Mouse (Mus musculus) adrenal gland, adult 2 months (tissue): ENCODE measurements around the gene Ccl22. TPM values are rescaled to one million over a fixed set of nuclear protein-coding genes. Genes with fewer than 3 reads are reported as not detected.

Source experiments
- DNase-seq: peaks from one replicate; pipeline ENCODE4 v3.0.0; 2021
- polyA plus RNA-seq: library from polyadenylated mRNA; depleted of rRNA; stranded (reverse); fragments of >200 nt; gene quantifications from 2 replicates; pipeline ENCODE4 v1.2.3, GENCODE M21; 2012
- total RNA-seq, 2 experiments: library from RNA; stranded (reverse); gene quantifications; 2 replicates each; pipeline ENCODE4 v1.2.3; 2021

The Ccl22 gene
- total and polyA plus RNA-seq, 3 experiments = 0.55 TPM; not detected in 2

DNA sequence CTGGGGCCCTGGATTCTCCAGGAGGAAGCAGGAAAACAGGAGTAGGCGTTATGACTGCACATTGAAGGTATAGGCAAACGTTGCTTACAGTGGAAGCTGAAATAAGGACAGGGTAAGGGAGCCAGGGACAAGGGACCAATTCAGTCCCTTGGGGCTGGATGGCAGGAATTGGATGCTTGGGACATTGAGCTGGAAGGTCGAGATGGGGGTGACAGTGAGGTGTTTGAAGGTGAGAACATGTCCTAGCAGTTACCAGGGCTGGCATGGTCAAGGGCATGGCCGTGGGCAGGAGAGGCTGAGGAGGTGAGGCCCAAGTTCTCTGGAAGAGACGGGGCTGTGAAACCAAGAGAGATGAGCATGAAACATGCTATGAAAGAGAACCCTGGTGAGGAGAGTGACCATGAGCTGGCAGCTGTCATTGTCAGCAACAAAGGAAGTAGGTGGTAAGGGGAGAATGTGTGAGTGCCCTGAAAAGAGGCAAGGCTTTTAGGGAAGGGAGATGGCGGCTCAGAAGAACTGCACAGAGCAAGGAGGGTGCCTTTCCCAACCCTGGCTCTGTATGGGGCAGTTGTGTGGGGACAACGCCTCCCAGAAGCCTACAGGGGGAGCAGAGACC is 10.5 kb upstream of the Ccl22 start:
- no peak for DNase-seq

DNA sequence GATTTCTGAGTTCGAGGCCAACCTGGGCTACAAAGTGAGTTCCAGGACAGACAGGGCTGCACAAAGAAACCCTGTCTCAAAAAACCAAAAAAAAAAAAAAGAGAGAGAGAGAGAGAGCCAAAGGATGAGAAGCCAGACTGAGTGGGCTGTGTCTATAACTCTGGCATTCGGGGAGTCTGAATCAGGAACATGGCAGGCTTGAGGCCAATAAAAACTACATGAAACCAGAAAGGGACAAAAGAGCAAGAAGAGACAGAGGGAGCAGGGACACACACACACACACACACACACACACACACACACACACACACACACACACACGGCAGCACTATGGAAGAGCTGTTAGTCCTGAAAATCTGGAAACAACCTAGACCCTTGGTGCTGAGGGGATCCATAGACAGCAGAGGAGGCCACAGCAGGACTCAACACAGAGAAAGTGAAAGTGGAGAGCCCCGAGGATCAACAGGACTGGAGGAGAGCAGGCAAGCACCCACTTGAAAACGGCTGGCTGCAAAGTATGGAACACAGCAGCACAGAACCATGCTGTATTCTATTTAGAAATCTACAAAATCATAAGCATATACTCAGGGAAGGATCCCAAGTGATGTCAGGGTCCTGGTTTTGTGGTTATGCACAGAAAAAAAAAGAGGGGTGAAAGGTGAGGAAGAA is 9.8 kb upstream of the Ccl22 start:
- peak; percentile 45 for DNase-seq

DNA sequence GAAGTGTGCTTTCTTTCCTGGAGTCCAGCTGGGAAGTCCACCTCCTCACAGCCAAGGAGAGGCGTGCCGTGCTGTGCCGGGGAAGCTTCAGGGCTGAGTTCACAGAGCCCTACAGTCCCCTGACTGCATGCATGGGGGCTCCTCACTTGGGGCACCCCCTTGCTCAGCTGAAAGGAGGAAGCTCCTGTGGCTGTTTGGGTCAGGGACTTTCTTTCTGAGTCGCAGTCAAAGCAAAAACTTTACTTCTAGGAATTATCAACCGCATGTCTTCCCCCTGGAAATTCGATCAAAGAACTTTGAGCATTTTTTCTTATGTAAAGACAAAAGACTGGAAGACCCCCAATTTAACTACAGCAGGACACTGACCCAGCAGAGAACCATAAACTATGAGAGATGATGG is 5.6 kb upstream of the Ccl22 start:
- peak; percentile 36 for DNase-seq

DNA sequence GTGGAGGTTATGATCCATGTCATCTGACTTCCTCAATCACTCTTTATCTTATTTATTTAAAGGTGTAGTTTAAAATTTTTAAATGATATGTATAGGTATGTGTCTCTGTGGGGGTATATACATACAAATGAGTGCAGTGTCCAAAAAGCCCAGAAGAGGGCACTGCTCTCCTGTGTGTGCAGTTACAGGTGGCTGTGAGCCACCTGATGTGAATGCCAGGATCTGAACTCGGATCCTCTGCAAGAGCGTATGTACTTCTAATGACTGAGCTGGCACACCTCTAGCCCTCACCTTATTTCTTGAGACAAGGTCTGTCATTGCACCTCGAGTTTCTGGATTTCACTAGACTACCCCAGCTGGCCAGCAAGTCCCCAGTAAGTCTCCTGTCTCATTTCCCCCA is 4.8 kb upstream of the Ccl22 start:
- no peak for DNase-seq

DNA sequence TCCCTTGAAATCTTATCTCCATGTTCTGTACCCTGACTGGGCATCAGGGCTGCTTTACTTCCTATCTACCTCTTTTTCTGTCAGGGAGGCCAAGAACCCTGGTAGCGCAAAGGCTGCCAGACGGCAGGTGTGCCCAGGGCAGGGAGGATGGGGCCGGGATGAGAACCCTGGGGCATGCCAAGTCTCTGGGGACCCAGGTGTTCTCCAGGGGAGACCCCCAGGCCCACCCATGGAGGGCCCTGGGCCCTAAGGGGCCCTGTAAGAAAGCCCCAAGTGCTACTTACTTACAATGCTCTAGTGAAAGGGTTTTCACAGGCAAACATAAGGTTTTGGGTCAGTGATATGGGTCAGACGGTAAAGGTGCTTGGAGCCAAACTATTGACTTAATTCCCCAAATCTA is 3.7 kb upstream of the Ccl22 start:
- no peak for DNase-seq

DNA sequence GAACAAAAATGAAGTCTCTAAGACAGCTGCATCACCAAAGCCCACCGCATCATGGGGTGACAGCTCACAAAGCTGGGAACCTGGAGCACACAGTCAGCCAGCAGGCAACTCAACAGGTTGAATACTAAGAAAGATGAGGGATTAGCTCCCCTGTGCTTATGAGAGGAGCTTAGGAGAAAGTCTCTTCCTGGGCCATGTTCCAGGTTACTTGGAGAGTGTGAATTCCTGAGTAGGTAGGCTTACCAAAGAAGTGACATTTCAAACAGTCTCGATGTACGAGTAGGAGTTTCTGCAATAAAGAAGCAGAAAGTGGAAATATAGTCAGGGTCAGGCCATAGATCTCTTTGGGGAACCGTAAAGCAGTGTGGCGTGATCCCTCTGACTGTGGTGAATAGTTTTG is 906 bp upstream of the Ccl22 start:
- no peak for DNase-seq

DNA sequence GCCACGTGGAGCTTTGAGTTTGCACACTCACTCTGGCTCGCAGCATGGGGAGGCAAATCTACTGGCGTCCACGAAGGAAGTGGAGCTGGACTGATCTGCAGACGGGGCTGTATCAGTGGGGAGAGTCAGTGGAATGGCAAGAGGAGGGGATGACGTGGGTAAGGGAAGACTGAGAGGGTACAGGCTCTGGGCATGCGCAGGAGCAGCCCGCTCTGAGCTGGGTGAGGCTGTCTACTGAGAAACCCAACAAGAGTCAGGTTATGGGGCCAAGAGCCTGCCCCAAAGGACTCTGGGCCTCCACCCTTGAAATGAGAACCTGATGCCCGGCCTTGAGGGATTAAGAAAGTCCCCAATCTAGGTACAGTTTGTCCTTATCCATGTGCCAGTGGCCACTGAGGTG is 418 bp upstream of the Ccl22 start:
- DNase-seq = no peak

DNA sequence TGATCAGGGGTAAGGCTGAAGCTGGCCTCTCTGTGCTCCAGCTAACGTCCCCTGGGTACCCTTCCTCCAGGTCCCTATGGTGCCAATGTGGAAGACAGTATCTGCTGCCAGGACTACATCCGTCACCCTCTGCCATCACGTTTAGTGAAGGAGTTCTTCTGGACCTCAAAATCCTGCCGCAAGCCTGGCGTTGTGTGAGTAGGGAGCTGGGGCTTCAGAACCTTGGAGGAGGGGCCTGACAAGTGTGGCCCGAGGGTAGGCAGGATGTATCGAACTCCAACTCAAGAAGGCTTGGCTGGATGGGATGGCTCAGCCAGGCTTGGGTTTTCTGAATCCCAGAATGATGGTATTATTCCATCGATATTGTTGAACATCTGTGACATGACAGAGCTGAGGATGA is 1.4 kb downstream of the Ccl22 start:
- no peak for DNase-seq

DNA sequence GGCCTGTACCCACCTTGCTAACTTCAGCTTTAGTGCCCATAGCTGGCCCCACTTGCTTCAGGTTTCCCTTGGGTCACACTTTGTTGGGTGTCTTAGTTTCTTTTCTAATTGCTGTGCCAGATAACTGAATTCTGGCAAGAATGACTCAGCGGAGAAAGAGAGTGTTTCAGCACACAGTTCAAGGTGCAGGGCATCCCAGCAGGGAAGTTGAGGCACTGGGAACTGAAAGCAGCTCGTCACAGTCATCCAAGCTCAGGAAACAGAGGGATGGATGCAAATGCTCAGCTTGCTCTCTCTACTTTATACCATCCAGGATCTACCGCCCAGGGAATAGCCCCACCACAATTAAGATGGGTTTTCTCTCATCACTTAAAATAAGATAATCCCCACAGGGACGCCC is 3.0 kb downstream of the Ccl22 start:
- no peak for DNase-seq

DNA sequence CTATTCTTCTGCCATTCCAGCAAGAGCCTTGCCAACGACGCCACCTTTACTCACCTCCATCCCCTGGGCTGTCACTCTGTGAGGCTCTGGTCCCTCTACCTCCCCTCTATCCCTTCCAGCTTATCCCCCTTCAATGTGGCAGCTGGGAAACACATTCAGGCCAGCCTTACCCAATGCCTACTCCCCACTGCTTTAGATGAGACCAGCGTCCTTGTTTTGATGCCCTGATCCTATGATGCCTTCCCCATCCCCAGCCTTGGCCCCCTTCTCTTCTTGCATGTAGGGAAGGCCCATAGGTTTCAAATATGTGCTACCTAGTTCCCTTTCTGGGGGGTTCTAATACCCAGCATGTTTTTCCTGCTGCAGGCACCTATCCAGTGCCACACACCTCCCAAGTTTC is 4.6 kb downstream of the Ccl22 start:
- no peak for DNase-seq

GRCm38 (mm10) chr8:94751023-94751849 is 5.8 kb downstream of the Ccl22 start:
- DNase-seq = no peak

GRCm38 (mm10) chr8:94754006-94754405 is 8.6 kb downstream of the Ccl22 start:
- DNase-seq = no peak

DNA sequence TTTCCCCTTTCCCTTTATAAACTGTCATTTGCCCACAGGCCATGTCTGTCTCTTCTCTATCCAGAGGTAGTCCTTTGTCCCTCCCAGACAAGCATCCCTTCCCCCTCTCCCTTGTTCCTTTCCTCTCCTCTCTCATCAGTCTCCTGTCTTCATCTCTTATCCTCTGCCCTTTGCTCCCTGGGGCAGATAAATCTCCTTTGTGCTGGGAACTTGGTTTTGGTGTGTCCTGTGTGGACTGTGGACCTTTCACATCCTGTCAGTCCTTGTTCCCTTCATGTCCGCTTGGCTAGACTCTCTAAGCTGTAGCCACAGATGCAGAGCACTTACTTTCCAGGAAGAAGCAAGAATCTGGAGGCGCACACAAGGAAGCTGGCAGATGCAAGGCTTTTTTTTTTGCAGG is 9.1 kb downstream of the Ccl22 start:
- DNase-seq = no peak

DNA sequence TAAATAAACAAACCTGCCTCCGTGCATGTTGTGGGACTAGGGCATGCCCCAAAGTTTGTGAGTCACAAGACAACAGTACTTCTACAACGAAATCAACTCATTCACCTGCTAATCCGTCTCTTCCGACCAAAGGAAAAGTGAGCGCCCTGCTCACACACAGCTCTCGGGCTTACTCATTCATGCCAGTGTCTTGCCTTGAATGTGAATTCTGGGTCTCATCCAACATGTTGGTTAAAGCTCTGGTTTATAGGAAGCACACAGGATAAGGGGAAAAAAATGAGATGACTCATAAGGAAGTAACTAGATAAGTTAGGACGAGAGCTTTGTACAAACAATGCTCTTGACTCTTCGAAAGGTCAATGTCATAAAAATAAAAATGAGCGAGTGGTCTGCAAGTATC is 21.6 kb downstream of the Ccl22 start:
- DNase-seq = peak; percentile 64

DNA sequence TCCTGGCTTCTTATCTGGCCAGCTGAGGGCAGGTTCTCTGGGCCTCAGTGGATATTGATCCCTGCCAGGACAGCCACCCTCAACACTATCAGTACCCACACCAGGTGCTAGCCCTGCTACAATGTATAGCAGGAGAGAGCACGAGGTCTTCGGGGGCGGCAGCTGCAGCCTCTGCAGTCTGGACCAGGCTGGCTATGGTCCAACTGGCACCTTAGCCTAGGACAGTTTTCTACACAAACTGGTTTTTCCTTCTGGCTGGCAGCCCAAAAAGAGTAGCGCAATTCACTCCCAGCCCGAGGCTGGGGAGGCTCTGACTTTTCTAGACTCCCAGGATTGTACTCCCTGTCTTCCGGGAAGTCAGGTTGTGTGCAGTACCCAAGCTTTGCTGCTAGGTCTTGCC is 25.6 kb downstream of the Ccl22 start:
- peak; percentile 62 for DNase-seq

DNA sequence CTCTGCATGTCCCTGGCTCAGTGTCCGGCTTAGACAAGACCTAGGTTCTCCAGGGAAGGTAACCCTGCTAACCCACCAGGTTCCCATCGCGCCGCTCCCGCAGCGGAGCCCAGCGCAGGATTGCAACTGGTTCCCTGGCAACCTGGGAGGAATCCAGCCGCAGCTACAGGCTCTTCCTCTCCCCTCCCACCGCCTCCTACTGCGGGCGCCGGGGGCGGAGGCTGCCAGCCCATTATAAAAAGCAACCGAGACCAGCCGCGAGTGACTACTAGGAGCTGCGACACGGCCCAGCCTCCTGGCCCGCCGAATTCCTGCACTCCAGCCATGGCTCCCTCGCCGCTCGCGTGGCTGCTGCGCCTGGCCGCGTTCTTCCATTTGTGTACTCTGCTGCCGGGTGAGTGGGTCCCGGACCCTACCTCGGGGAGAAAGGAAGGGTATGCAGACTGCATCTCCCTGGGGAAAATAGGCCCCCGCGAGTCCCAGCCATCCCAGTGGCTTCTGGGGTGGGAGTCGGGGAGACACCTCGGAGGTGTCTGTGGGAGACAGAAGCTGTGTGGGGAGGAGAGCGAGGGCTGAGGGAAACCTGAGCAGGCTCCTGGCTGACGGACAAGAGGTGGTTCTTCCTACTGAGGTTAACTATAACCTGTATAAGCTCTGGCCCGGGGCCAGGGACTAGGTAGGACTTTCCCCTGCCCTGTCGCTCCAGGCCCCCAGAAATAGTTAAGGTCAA is 26.7 kb downstream of the Ccl22 start, which contains the start of gene Cx3cl1:
Cx3cl1 (plus strand) TSS at position 69 of the 730 bp plus-strand sequence.
- DNase-seq = peak; percentile 94

- no peak for DNase-seq
Measured at GRCm38 (mm10) chr8:94773048-94773447, 27.7 kb downstream of the Ccl22 start.

GRCm38 (mm10) chr8:94773700-94774171 is 28.3 kb downstream of the Ccl22 start:
- no peak for DNase-seq

DNA sequence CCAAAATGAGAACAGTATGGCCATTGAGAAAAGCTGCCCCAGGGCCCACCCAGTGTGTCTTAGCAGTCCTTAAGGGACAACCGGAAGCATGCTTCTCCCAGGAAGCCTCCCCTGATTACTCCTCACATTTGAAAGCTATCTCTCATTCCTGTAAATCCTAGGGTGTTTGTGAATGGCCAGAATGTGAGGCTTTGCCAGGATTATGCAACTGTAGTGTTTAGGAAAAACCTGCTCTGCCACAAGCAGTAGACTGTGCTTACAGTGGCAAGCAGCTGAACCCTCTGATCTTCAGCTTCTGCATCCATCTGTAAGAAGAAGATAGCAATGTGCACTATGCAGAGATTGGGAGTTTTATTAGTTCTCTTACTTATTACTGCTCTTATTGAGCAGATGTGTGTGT is 29.2 kb downstream of the Ccl22 start:
- no peak for DNase-seq

DNA sequence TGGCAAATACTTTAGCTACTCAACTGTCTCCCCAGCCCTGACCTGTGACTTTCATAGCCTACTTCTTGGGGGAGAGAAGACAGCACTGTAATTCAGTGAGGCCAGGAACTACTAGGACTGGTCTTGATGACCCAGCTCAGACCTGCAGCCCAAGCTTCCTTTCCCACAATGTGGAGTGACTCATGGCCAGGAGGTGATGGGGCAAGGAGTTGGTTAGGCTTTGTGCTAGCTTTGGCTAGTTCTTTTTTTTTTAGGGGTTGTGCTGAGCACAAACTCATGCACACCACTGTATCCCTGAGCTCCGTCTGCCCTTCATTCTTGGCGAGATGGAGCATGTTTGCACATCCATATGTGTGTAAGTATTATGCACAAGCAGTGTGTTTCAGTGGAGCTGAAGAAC is 31.0 kb downstream of the Ccl22 start:
- no peak for DNase-seq

GRCm38 (mm10) chr8:94778036-94778435 is 32.6 kb downstream of the Ccl22 start:
- DNase-seq = no peak

GRCm38 (mm10) chr8:94778473-94778872 is 33.1 kb downstream of the Ccl22 start:
- peak; percentile 48 for DNase-seq
